Mouse (Mus musculus): ENCODE data around the gene H3f3b.
"Not testable (repeated sequence)": the region's sequence is repeated elsewhere in the genome, so short reads cannot be mapped to it uniquely, and the experiment has no call there.

The H3f3b gene

DNA sequence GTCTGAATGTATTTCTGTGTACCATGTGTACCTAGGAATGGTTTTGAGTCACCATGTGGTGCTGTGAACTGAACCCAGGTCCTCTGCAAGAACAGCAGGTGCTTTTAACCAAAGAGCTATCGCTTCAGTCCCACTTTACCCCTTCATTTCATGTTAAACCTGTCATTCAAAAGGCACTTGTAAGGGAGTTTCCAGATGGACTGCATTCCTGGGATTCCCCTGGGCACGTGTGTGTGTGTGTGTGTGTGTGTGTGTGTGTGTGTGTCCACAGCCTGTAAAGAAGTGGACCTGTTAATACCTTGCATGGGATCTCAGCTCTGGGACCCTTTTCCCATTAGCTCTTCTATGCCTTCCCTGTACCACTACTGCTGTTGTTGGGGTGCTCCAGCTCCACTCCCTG lies 21.8 kb upstream of the H3f3b start:
- ATAC-seq (ENCODE audit: low TSS enrichment) = no peak

DNA sequence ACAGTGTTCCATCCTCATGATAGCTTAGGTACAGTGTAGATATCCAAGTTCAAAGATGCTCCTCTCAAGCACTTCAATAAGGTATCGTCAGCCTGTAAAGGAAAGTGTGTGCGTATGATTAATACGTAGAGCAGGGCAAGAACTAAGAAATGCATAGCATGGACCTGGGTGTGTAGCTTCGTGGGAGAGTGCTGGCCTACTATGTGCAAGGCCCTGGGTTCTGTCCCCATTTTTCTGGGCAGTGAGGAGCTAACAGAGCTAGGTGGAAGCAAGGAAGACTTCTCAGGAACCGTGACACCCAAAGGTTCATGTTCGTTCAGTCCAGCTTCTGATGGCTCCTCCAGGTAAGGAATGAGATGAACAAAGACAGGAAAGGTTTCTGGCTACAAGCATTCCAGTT lies 17.4 kb upstream of the H3f3b start:
- ATAC-seq (ENCODE audit: low TSS enrichment) = no peak

DNA sequence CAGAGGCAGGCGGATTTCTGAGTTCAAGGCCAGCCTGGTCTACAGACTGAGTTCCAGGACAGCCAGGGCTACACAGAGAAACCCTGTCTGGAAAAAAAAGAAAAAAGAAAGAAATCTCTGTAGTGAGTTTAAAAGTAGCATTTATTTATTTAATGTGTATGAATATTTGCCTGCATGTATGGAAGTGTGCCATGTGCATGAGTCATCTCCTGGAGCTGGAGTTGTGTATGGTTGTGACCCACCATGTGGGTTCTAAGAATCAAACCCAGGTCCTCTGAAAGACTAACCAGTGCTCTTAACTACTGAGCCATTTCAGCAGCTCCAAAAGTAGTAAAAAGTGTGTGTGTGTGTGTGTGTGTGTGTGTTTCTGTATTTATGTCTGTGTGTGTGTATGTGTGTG lies 15.5 kb upstream of the H3f3b start:
- ATAC-seq (ENCODE audit: low TSS enrichment) = no peak

DNA sequence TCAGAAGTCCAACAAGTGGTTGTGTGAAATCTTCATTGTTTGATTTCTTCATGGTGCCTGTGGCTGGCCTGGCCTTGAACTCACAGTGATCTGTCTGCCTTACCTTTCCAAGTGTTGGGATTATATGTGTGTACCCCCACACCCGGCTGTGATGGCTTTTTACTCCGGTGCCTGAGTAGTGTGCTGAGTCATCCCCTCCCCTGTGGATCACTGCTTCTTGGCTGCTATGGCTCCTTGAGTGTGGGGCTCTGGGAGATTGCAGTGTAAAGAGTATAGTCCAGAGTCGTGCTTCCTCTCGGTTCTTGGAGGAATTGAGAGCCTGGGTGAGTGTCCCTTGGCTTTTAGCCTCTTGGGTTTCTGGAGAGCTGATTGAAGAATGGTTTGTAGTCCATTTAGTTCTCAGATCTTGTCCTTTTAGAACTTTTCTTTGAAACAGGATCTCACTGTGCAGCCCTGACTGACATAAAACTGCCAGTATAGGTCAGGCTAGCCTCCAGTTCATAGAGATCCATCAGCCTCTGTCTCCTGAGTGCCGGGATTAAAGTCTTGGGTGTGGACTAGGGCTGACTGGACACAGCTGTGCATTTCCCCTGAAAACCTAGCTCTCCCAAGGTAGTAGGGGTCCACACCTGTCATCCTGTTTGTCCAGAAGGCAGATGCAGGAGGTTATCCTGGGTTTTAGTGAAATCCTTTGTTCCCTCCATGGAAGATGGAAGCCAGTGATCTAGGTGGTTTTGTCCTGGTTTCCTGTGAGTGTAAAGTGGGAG lies 14.8 kb upstream of the H3f3b start:
- no peak for ATAC-seq (ENCODE audit: low TSS enrichment)

DNA sequence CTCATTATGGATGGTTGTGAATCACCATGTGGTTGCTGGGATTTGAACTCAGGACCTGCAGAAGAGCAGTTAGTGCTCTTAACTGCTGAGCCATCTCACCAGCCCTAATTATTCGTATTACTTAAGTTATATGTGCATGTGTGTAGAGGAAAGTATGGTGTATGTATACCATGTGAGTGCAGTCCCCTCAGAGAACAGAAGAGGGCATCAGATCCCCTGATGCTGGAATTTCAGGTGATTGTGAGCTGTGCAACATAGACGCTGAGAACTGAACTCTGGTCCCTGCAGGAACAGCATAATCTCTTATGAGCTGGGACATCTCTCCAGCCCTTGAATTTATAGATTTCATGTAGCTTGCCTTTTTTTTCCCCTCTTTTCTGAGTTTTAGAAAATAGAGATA lies 14.1 kb upstream of the H3f3b start:
- ATAC-seq (ENCODE audit: low TSS enrichment) = no peak

DNA sequence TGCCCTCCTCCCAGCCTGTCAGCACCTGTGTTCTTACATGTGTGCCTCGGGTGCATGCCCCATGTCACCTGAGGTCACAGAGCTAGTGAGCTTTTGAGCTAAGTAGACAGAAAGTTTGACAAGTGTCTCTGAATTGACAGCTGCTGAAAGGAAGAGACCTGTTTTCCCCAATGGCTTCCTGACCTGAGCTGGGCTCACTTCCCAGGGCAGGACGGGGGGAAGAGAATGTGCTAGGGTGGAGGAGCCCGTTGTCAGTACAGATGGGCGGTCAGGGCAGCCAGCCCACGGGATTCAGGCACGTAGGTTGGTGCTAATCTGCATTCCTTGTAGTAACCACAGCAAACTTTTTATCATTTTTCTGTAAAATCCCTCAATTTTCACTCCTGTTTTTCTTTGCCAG lies 12.8 kb upstream of the H3f3b start:
- ATAC-seq (ENCODE audit: low TSS enrichment) = no peak

DNA sequence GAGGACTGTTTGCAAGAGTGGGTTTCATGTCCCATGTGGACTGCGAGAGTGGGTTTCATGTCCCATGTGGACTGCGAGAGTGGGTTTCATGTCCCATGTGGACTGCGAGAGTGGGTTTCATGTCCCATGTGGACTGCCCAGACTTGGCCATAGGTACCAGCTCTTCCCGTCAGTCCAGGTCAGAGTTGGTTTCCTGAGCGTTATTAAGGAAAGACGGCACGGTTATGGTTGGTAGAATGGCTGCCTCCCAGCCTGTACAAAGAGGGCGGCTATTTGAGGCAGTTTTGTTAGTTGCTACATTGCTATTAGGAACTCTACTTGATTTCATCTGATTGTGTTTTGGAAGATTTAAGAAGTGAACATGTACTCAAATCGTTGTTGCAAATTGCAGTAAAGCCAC lies 10.1 kb upstream of the H3f3b start:
- ATAC-seq (ENCODE audit: low TSS enrichment) = no peak

DNA sequence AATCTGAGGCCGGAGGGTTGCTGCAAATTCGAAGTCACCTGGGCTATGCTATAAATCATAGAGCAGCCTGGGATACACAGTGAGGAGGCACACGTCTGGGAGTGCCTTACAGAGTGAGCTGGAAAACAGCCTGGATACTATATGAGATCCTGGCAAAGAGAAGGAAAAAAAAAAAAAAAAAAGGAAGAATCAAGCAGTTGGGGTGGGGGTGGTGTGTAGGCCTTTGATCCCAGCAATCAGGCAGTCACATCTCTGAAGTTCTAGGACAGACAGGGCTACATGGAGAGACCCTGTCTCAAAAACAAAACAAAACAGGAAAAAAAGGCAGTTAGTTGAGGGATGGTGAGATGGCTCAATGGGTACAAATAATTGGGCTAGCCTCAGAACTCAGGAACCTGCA lies 8.9 kb upstream of the H3f3b start:
- no peak for ATAC-seq (ENCODE audit: low TSS enrichment)

DNA sequence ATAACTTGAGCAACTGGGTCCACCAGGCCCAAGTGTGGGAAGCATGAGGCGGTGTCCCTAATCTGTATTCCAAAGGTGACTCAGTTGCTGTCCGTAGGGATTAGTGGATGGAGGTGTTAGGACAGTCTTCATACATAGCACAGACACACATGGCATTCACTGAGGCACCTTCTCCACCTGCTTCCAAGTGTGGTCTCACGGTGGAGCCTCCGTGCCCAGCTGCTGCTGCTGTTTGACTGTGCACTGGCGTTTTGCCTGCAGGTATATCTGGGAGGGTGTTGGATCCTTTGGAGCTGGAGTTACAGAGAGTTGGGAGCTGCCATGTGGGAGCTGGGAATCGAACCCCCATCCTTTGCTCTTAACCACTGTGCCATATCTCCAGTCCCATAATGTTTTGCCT lies 6.8 kb upstream of the H3f3b start:
- ATAC-seq (ENCODE audit: low TSS enrichment) = no peak

DNA sequence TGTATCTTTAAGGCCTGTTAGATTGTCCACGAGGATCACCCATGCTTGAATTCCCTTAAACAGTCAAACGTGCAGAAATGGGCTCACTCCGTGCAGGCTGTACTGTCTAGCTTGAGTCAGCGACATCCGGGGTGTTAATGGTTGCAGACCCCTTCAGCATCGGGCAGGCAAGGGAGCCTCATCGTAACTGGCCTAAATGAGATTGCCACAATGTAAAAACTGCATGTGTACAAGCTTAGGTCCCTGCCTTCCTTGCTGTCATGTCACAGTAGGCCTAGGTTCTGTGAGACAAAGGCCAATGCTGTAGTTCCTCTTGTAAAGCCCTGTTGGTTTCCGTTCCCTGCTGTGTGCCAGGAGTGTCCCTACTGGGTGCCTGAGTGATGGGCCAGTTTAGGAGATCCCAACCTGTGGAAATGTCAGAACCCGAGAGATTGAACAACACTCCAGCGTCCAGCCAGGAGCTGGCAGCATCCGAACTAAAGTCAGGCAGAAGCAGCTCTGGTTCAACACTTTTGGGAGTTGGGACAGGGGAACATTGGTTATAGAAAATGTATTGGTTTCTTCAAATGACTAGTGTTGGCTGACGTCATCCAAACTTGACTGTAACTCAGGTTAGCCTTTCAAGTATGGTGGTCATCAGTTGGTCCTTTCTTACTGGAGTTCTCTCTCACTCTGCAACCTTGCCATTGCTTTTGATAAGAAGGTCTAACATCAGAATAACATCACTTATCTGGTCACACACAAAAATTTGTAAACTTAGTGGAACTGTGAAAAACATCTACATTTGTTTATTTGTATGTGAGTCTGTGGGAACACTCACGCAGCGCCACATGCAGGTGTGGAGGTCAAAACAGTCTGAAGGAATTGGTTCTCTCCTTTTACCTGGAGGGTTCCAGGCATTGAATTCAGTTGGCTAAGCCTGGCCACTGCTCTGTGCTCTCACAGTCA lies 3.4 kb upstream of the H3f3b start:
- ATAC-seq (ENCODE audit: low TSS enrichment) = peak; percentile 28; the same call in 1 of the 2 replicates

DNA sequence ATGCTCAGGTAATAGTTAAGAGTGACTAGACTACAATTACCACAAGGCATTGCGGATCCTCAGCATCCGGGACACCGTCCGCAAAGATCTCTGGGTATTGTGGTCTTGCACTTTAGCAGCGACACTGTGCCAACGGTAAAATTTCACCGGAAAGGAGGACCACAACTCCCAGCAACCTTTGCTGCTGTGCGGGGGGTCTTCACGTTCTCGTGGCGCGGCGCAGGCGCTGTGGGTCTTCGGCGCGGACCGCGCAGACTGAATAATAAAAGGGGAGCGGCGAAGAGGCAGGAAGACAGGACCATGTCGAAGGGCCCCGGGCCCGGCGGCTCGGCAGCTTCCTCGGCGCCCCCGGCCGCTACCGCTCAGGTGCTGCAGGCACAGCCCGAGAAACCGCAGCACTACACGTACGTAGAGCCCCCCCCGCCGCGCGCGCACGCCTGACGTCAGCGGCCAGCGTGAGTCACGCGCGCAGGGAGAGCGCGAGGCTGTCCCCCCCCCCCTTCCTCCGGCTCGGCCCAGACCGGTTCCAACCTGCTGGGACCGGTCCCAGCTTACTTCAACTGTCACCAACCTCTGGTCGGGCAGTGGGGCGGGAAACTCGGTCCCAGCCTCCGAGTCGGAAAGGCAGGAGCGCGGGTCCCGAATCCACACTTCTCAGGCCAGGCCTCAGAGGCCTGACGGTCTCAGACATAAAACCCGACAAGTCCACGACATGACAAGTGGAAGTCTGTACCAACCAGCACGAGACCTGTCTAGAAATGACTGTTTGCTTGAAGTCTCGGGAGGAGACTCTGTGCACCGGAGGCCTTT lies 2.5 kb upstream of the H3f3b start, which contains the start of gene Unk:
Gene Unk (plus strand): TSS at position 235 of the 810 bp plus-strand sequence.
- peak; percentile 94 for ATAC-seq (ENCODE audit: low TSS enrichment)

DNA sequence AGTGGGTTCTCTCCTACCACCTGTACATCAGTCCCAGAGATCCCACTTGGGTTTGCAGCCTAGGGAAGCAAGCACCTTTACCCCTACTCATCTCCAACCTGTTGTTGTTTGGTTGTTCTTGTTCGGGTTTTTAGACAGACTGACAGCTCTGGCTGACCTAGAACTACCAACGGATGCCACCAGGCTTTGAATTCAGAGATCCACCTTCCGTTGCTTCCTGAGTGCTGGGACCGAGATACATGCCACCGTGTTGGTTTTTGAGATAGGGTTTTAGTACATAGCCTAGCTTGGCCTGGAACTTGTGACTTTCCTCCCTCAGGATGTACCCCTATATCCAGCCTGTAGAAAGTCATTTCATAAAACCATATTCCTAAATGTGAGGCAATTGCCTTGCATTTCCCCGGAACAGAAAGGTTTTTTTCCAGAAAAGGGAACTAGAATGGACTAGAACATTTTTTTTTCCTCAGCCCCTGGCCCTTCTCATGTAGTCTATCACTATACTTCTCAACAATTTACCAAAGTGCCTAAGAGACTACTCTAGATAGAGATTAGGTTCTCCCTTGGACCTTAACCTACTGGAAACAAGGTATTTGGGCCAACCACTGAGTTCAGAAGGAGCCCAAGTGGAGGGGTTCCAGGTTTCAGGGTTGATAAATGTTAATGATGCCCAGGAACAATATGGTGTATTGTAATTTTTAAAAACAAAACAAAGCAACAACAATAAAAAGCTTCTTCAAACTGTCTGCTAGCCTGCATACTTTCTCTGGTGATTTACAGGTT lies 1.5 kb upstream of the H3f3b start:
- ATAC-seq (ENCODE audit: low TSS enrichment) = no peak

DNA sequence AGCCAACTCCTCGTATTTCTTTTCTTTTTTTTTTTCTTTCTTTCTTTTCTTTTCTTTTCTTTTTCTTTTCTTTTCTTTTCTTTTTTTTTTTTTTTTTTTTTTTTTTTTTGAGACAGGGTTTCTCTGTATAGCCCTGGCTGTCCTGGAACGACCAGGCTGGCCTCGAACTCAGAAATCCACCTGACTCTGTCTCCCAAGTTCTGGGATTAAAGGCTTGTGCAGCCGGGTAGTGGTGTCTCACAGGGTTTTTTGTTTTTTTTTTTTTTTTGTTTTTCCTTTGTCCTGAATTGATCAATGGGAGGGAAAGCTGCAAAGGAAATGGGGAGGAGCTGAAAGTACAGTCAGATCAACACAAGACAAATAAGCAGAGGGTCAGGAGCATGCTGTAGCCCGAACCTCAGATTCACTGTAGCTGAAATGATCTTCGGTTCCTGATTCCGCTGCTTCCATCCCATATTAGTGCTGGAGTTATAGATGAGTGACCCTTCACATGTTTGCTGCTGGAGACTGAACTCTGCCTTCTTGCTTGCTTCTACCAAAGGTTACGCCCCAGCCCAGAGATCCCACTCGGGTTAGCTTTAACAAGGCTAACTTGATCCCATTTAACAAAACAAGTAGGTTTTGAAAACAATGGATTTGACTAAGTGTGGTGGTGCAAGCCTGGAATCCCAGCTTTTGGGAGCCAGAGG lies 559 bp upstream of the H3f3b start:
- ATAC-seq (ENCODE audit: low TSS enrichment) = no peak

DNA sequence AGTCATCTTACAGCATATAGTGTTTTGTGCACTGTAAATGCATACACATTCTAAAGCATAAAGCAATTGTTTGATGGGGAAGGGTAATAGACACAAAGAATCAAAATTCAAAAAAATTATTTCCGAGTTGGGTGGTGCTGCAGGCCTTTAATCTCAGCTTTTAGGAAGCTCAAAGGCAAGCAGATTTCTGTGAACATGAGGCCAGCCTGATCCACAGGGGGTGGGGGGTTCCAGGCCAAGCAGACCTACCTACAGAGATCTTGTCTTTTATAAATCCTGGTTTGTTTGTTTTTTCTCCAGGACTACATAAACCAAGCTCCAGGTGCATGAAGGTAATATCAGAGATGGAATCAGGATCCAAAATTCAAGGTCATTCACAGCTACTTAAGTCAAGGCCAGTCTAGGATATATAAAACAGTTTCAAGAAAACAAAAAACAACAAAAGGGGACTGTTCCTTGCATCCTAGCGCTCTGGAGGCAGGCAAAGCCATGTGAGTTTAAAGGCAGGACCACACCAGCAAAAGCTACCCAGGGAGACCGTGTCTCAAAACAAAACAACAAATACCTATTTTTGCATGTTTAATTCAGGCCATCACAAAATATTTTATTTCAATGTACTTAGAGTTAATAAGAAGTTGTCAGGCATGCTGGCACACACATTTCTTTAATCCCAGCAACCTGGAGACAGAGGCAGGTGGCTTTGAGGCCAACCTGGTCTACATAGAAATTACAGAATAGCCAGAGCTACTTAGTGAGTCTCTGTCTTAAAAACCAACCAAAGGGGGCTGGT lies 2.5 kb downstream of the H3f3b start:
- ATAC-seq (ENCODE audit: low TSS enrichment) = no peak

DNA sequence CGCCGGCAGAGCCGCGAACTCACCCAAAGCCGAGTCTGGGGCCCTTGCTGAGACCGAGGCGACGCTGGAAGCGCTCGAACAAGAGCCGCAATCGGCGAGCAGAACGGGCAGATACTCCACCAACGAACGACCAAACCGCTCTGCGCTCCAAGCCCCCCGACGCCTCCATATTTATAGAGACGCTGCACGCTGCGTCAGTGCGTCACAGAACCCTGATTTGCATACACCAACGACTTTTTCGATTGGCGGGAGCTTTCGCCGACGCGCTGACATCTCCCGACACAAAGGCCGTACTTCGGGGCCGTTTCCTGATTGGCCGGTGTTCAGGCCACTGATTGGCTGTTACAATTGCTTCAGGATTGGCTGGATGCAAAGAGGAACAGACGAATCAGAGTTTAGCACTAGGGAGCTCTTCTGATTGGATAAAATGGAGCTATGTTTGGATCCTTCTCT lies 3.4 kb downstream of the H3f3b start:
- ATAC-seq (ENCODE audit: low TSS enrichment) = peak; percentile 96

DNA sequence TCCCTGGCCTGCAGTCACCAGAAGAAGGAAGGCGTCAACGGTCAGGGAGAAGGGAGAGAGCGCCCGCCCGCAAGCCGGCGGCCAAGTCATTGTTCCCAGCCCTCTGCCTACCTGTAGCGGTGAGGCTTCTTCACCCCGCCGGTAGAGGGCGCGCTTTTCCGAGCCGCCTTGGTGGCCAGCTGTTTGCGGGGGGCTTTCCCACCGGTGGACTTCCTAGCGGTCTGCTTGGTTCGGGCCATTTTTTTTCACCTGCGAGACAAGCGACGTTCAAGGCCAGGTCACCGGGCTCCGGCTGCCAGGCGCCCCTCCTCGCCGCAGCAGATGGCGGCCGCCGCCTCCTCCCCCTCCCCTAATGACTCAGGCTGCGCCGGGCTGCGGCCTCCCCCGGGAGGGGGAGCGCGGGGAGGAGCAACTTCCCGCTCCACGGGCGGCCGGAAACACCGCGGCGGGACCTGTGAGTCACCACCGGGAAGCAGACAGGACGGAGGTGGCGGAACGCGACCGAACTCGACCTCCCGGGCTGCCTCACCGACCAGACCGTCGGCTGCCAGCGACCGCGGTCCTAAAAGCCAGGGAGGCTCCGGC lies 3.9 kb downstream of the H3f3b start:
- peak; percentile 67 for ATAC-seq (ENCODE audit: low TSS enrichment)

DNA sequence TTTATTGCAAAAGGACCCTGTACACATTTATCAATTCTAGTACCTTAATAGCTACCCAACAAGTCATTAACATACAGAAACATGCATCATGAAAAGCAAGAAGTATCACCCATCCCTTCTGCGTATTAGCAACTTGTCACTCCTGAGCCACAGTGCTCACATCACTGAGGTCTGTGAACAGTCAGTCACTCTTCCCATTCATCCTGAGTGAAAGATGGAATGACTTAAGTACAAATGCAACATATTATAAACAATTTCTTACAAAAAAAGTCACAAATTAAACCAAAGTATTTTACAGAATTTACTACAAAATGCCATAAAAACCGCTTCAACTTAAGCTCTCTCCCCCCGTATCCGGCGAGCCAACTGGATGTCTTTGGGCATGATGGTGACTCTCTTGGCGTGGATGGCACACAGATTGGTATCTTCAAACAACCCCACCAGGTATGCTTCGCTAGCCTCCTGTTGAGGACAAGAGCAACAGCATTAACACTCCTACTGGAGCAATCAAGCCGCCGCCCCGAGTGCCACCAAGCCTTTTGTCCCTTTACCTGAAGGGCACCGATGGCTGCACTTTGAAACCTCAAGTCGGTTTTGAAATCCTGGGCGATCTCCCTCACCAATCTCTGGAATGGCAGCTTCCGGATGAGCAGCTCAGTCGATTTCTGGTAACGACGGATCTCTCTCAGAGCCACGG lies 4.5 kb downstream of the H3f3b start:
- ATAC-seq (ENCODE audit: low TSS enrichment) = not testable (repeated sequence)

DNA sequence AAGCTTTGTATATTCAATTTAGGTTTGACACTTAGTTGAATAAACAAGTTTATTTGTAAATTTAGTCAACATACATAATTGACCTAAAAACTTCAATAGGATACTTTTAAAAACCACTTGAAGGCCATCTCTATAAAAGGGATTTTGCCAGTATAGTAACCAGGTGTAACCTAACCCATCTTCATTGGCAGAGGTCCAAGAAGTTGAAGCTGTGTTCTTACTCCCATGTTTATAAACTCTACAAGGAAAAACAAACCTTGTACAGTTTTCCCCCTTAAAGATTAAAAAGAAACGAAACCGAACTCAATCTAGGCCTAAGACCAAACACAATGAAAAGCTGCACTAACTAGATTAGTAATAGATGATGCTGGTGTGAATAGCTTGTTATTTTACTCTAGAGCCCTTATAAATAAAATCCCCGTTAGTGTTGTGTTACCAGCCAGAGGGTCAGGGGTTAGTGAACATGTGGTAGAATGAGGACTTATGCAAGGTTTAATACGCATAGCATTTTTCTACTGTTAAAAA lies 5.4 kb downstream of the H3f3b start:
- ATAC-seq (ENCODE audit: low TSS enrichment) = no peak

Measured in frontal cortex, adult (tissue).